Mouse (Mus musculus) liver, embryonic 14.5 days (tissue): Measurements from ENCODE around the gene Slc7a8.

ENCODE experiments used
- CTCF ChIP-seq: IDR thresholded peaks from 2 replicates; pipeline ENCODE4 v1.5.1; 2016; ENCODE audit warnings: antibody characterized with exemption, low read depth, control low read depth
- EP300 ChIP-seq: IDR thresholded peaks from 2 replicates; pipeline ENCODE4 v1.6.1; 2016; ENCODE audit warnings: antibody characterized with exemption, low read depth

DNA sequence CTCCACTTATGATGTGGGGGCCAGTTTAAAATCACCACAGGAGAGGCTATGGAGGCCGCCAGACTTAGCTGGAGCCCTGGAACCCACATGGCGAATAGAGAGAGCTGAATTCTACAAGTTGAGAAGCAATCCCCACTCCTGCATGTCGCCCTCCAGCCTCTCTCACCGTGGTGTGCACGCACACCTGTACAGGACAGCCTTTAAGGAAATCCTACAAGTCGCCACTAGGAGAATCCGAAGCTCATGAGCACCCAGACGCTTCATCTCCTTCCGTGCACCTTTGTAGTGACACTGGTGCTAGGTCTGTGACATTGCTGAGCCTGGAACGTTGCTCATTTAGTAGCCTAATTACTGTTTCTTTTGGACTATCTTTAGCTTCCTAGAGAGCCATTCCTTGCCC lies 17.9 kb upstream of the Slc7a8 start:
- TF ChIP-seq CTCF (0 out of 2 replicates have a peak, but pooled peaks have one; percentile 8), EP300 (no peak)
